Mouse (Mus musculus): Measurements from ENCODE around the gene Urod. TPM values are rescaled to one million over a fixed set of nuclear protein-coding genes. Genes with fewer than 3 reads are reported as not detected.

Urod gene
- polyA plus RNA-seq, 1 experiment from 2014 or later: 38.3 TPM

GRCm38 (mm10) chr4:116991366-116991765, 2.8 kb downstream of the Urod start:
- TF ChIP-seq EP300 (optimal IDR thresholded peaks at IDR 0.05) (no peak), CTCF (IDR thresholded peaks at IDR 0.05; ENCODE audit: low read depth) (peak; percentile 96)

GRCm38 (mm10) chr4:116989731-116990130, 4.5 kb downstream of the Urod start:
- no peak for ATAC-seq (ENCODE audit: low FRiP score, low TSS enrichment)
- no peak overlapping the region for H3K9ac ChIP-seq (ENCODE audit: low read length)
- WGBS: 62% methylated on average over 6 of the region's 6 CpGs
- H3K4me1 ChIP-seq (replicated peaks; ENCODE audit: control insufficient read depth, insufficient read depth): peaks cover 4% of the 10 kb centered on the region
- no peak overlapping the region for H3K4me2 ChIP-seq (replicated peaks; ENCODE audit: low read depth)
- H3K27ac ChIP-seq (replicated peaks): no peak overlapping the region
- no peak for TF ChIP-seq CTCF (IDR thresholded peaks at IDR 0.05; ENCODE audit: low read depth)
- TF ChIP-seq EP300 (optimal IDR thresholded peaks at IDR 0.05): no peak
- H3K27me3 ChIP-seq (ENCODE audit: control insufficient read depth, insufficient read depth, low read length): no peaks in the 10 kb centered on the region
- H3K9me3 ChIP-seq (ENCODE audit: control insufficient read depth, low read length): no peaks in the 10 kb centered on the region
- no peak for DNase-seq (ENCODE audit: low spot score)
- H3K36me3 ChIP-seq (ENCODE audit: control insufficient read depth, insufficient read depth, low read length): no peaks in the 10 kb centered on the region
- no peak overlapping the region for H3K4me3 ChIP-seq (ENCODE audit: low read depth, low read length)

More at GRCm38 (mm10) chr4:116991366-116991765, 2.8 kb downstream of the Urod start:
- Histone ChIP-seq H3K4me2 (replicated peaks; ENCODE audit: low read depth) (no peak overlapping the region), H3K36me3 (ENCODE audit: control insufficient read depth, insufficient read depth, low read length) (no peaks in the 10 kb centered on the region), H3K4me1 (replicated peaks; ENCODE audit: control insufficient read depth, insufficient read depth) (peaks cover 7% of the 10 kb centered on the region), H3K4me3 (ENCODE audit: low read depth, low read length) (no peak overlapping the region), H3K9me3 (ENCODE audit: control insufficient read depth, low read length) (no peaks in the 10 kb centered on the region), H3K27ac (replicated peaks) (no peak overlapping the region), H3K27me3 (ENCODE audit: control insufficient read depth, insufficient read depth, low read length) (no peaks in the 10 kb centered on the region), H3K9ac (ENCODE audit: low read length) (no peak overlapping the region)
- 9% methylated on average over 7 of the region's 7 CpGs for WGBS
- ATAC-seq (ENCODE audit: low FRiP score, low TSS enrichment): no peak
- DNase-seq (ENCODE audit: low spot score): peak; percentile 84

- Histone ChIP-seq H3K4me1 (replicated peaks; ENCODE audit: control insufficient read depth, insufficient read depth) (no peaks in the 10 kb centered on the region), H3K9ac (ENCODE audit: low read length) (no peak overlapping the region), H3K4me3 (ENCODE audit: low read depth, low read length) (no peak overlapping the region), H3K36me3 (ENCODE audit: control insufficient read depth, insufficient read depth, low read length) (no peaks in the 10 kb centered on the region), H3K9me3 (ENCODE audit: control insufficient read depth, low read length) (no peaks in the 10 kb centered on the region), H3K4me2 (replicated peaks; ENCODE audit: low read depth) (no peak overlapping the region), H3K27me3 (ENCODE audit: control insufficient read depth, insufficient read depth, low read length) (no peaks in the 10 kb centered on the region), H3K27ac (replicated peaks) (no peak overlapping the region)
- TF ChIP-seq EP300 (optimal IDR thresholded peaks at IDR 0.05): no peak
- TF ChIP-seq CTCF (IDR thresholded peaks at IDR 0.05; ENCODE audit: low read depth): no peak
- DNase-seq (ENCODE audit: low spot score) (no peak), ATAC-seq (ENCODE audit: low FRiP score, low TSS enrichment) (no peak)
- 65% methylated on average over 5 of the region's 5 CpGs for WGBS
Measured at GRCm38 (mm10) chr4:116987122-116987456, 7.1 kb downstream of the Urod start.

- no peaks in the 10 kb centered on the region for H3K9me3 ChIP-seq (ENCODE audit: control insufficient read depth, low read length)
- H3K9ac ChIP-seq (ENCODE audit: low read length): no peak overlapping the region
- H3K4me1 ChIP-seq (replicated peaks; ENCODE audit: control insufficient read depth, insufficient read depth): no peaks in the 10 kb centered on the region
- H3K36me3 ChIP-seq (ENCODE audit: control insufficient read depth, insufficient read depth, low read length): no peaks in the 10 kb centered on the region
- no peaks in the 10 kb centered on the region for H3K27me3 ChIP-seq (ENCODE audit: control insufficient read depth, insufficient read depth, low read length)
- TF ChIP-seq CTCF (IDR thresholded peaks at IDR 0.05; ENCODE audit: low read depth): peak; percentile 85
- TF ChIP-seq EP300 (optimal IDR thresholded peaks at IDR 0.05): no peak
- no peak overlapping the region for H3K4me2 ChIP-seq (replicated peaks; ENCODE audit: low read depth)
- ATAC-seq (ENCODE audit: low FRiP score, low TSS enrichment) (peak; percentile 85), DNase-seq (ENCODE audit: low spot score) (peak; percentile 82)
- H3K4me3 ChIP-seq (ENCODE audit: low read depth, low read length): no peak overlapping the region
- WGBS: 60% methylated on average over 17 of the region's 17 CpGs
- H3K27ac ChIP-seq (replicated peaks): no peak overlapping the region
Measured at GRCm38 (mm10) chr4:116986400-116987121, 7.7 kb downstream of the Urod start.

GRCm38 (mm10) chr4:116985681-116986080, 8.5 kb downstream of the Urod start:
- H3K9ac ChIP-seq (ENCODE audit: low read length): no peak overlapping the region
- no peaks in the 10 kb centered on the region for H3K9me3 ChIP-seq (ENCODE audit: control insufficient read depth, low read length)
- 86% methylated on average over 7 of the region's 7 CpGs for WGBS

GRCm38 (mm10) chr4:116976503-116976902, 17.7 kb downstream of the Urod start:
- ATAC-seq (ENCODE audit: low FRiP score, low TSS enrichment) (no peak), DNase-seq (ENCODE audit: low spot score) (no peak)
- TF ChIP-seq CTCF (IDR thresholded peaks at IDR 0.05; ENCODE audit: low read depth): peak; percentile 52
- TF ChIP-seq EP300 (optimal IDR thresholded peaks at IDR 0.05): no peak
- Histone ChIP-seq H3K4me3 (ENCODE audit: low read depth, low read length) (no peak overlapping the region), H3K36me3 (ENCODE audit: control insufficient read depth, insufficient read depth, low read length) (no peaks in the 10 kb centered on the region), H3K4me1 (replicated peaks; ENCODE audit: control insufficient read depth, insufficient read depth) (no peaks in the 10 kb centered on the region), H3K9me3 (ENCODE audit: control insufficient read depth, low read length) (no peaks in the 10 kb centered on the region), H3K27ac (replicated peaks) (no peak overlapping the region), H3K27me3 (ENCODE audit: control insufficient read depth, insufficient read depth, low read length) (no peaks in the 10 kb centered on the region), H3K4me2 (replicated peaks; ENCODE audit: low read depth) (no peak overlapping the region), H3K9ac (ENCODE audit: low read length) (no peak overlapping the region)
- 59% methylated on average over 2 of the region's 2 CpGs for WGBS

More at GRCm38 (mm10) chr4:116985681-116986080, 8.5 kb downstream of the Urod start:
- Histone ChIP-seq H3K27ac (replicated peaks) (no peak overlapping the region), H3K4me3 (ENCODE audit: low read depth, low read length) (no peak overlapping the region), H3K27me3 (ENCODE audit: control insufficient read depth, insufficient read depth, low read length) (no peaks in the 10 kb centered on the region), H3K36me3 (ENCODE audit: control insufficient read depth, insufficient read depth, low read length) (no peaks in the 10 kb centered on the region), H3K4me1 (replicated peaks; ENCODE audit: control insufficient read depth, insufficient read depth) (no peaks in the 10 kb centered on the region), H3K4me2 (replicated peaks; ENCODE audit: low read depth) (no peak overlapping the region)
- TF ChIP-seq CTCF (IDR thresholded peaks at IDR 0.05; ENCODE audit: low read depth): no peak
- DNase-seq (ENCODE audit: low spot score) (no peak), ATAC-seq (ENCODE audit: low FRiP score, low TSS enrichment) (no peak)
